Mouse (Mus musculus) liver, adult 2 months (tissue): ENCODE measurements around the gene AU015836. TPM values are rescaled to one million over a fixed set of nuclear protein-coding genes. Genes with fewer than 3 reads are reported as not detected.
"Not testable (repeated sequence)": the region's sequence is repeated elsewhere in the genome, so short reads cannot be mapped to it uniquely, and the experiment has no call there.

Experiments
- DNase-seq: peaks from one replicate; pipeline ENCODE4 v3.0.0-alpha.2; 2011; ENCODE audit warnings: low read depth, low spot score; ENCODE audit errors: extremely low read depth
- H3K27ac ChIP-seq: fragments of 200-500 bp; replicated peaks from 2 replicates; pipeline ENCODE4 v1.5.1; 2012; ENCODE audit warnings: low read depth, mild to moderate bottlenecking, control low read depth, inconsistent platforms, low read length; ENCODE audit not compliant: insufficient read depth
- H3K27me3 ChIP-seq: fragments of 200-500 bp; 2 replicates; pipeline ENCODE4 v1.6.1; 2012; ENCODE audit warnings: mild to moderate bottlenecking, moderate library complexity, low read length, inconsistent platforms; ENCODE audit not compliant: control insufficient read depth, insufficient read depth
- H3K36me3 ChIP-seq: fragments of 200-500 bp; 2 replicates; pipeline ENCODE4 v1.6.1; 2012; ENCODE audit warnings: low read length, inconsistent platforms; ENCODE audit not compliant: control insufficient read depth, insufficient read depth
- H3K4me1 ChIP-seq: fragments of 200-500 bp; 2 replicates; pipeline ENCODE4 v1.6.1; 2011; ENCODE audit warnings: low read length; ENCODE audit not compliant: control insufficient read depth, insufficient read depth
- H3K4me3 ChIP-seq: fragments of 200-500 bp; 2 replicates; pipeline ENCODE4 v1.5.1; 2011; ENCODE audit warnings: low read depth, mild to moderate bottlenecking, control low read depth, low read length, moderate library complexity; ENCODE audit not compliant: insufficient read depth
- H3K79me2 ChIP-seq: fragments of 200-500 bp; 2 replicates; pipeline ENCODE4 v1.6.1; 2012; ENCODE audit warnings: inconsistent platforms, mild to moderate bottlenecking, low read length, moderate library complexity; ENCODE audit not compliant: control insufficient read depth, insufficient read depth
- H3K9ac ChIP-seq: fragments of 200-500 bp; 2 replicates; pipeline ENCODE4 v1.6.1; 2012; ENCODE audit warnings: low read depth, mild to moderate bottlenecking, control low read depth, inconsistent platforms, low read length
- CTCF ChIP-seq: fragments of 200-500 bp; IDR thresholded peaks from 2 replicates; pipeline ENCODE4 v1.5.1; 2011; ENCODE audit warnings: low read depth, low read length, control low read depth
- POLR2A ChIP-seq: fragments of 200-500 bp; IDR thresholded peaks from 2 replicates; pipeline ENCODE4 v1.6.1; 2011; ENCODE audit warnings: low read length, control low read depth; ENCODE audit not compliant: insufficient read depth; ENCODE audit errors: extremely low read depth
- WGBS: fragments of 180-500 bp; shearing (Covaris S2); methylation state at CpG from one replicate; pipeline ENCODE4 v1.1.7; 2018; 5-methylcytosine and 5-hydroxymethylcytosine counted together
- polyA plus RNA-seq: library from polyadenylated mRNA; depleted of rRNA; stranded (reverse); fragments of >200 nt; gene quantifications from 2 replicates; pipeline ENCODE4 v1.2.3, GENCODE M21; 2012
- total RNA-seq: library from RNA; depleted of rRNA; stranded (reverse); fragments of >200 nt; gene quantifications from 2 replicates; pipeline ENCODE4 v1.2.3, GENCODE M21; 2014

Gene AU015836
- total and polyA plus RNA-seq, 2 experiments = not detected

DNA sequence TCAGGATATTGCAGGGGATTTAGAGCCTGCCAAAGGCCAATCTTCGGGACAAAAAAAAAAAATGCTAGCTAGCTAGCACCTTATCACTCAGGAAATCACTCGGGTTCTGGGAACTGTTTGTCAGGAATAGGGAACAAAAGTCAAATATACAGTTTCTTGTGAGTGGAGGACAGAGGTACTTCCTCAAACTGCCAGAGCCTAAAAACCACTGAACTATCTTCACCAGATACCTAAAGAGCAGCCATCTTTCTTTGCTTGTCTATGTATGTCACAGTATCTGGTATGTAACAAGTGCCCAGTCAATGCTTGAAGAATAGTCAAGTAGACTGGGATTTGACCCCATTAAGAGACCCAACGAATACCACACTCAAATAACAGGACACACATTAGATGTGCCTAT, 10.0 kb upstream of the AU015836 start:
- no peak for TF ChIP-seq POLR2A
- no peak for TF ChIP-seq CTCF
- Histone ChIP-seq H3K79me2 (no peaks in the 10 kb centered on the region), H3K36me3 (no peaks in the 10 kb centered on the region), H3K4me1 (no peaks in the 10 kb centered on the region), H3K4me3 (no peak overlapping the region), H3K27ac (no peak overlapping the region), H3K9ac (no peak overlapping the region), H3K27me3 (no peaks in the 10 kb centered on the region)
- no peak for DNase-seq
- 54% methylated on average over 3 of the region's 3 CpGs for WGBS

DNA sequence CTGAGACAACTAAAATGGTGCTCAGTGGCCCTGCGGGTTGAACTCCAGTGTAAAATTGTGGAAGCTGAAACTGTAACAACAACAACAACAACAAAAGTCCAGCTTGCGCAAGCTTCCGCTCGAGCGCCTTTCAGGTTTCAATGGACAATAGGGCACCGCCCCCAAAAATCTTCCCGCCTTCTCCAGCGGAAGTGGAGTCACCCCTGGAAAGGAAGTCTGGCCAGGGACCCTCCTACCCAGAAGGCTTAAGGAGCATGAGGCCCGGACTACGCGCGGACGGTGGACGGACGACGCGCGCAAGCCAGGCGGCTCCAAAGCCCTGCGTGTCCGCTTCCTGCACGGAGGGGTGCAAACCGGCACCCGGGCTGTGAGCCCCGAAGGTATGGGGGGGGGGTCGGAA, 11.9 kb downstream of the AU015836 start:
- Histone ChIP-seq H3K27me3 (no peaks in the 10 kb centered on the region), H3K36me3 (no peaks in the 10 kb centered on the region), H3K4me3 (no peak overlapping the region), H3K79me2 (no peaks in the 10 kb centered on the region), H3K27ac (no peak overlapping the region), H3K9ac (no peak overlapping the region), H3K4me1 (no peaks in the 10 kb centered on the region)
- no peak for DNase-seq
- WGBS = 95% methylated on average over 26 of the region's 26 CpGs
- TF ChIP-seq POLR2A = no peak
- no peak for TF ChIP-seq CTCF

DNA sequence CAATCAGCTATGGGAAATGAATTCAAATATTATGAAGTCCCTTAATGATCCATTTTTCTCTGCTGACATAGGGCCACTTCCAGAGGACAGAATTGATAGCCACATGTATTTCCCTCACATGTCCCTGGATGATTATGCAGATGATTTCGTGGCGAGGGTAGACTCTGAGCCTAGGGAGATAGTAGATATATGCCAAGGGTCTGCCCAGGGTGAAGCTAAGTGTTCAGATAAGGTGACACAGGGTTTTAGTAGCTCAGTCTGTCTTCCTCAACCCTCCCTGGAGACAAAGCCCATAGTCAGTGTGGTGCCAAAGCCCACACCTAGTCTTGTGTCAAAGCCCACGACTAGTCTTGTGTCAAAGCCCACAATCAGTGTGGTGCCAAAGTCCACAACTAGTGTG, 13.7 kb downstream of the AU015836 start:
- no peaks in the 10 kb centered on the region for H3K4me1 ChIP-seq
- TF ChIP-seq CTCF (no peak), POLR2A (no peak)
- no peak overlapping the region for H3K9ac ChIP-seq
- no peaks in the 10 kb centered on the region for H3K36me3 ChIP-seq
- no peak for DNase-seq
- H3K27me3 ChIP-seq = no peaks in the 10 kb centered on the region
- no peak overlapping the region for H3K27ac ChIP-seq
- H3K79me2 ChIP-seq = no peaks in the 10 kb centered on the region
- no peak overlapping the region for H3K4me3 ChIP-seq
- WGBS = 63% methylated on average over 3 of the region's 3 CpGs

DNA sequence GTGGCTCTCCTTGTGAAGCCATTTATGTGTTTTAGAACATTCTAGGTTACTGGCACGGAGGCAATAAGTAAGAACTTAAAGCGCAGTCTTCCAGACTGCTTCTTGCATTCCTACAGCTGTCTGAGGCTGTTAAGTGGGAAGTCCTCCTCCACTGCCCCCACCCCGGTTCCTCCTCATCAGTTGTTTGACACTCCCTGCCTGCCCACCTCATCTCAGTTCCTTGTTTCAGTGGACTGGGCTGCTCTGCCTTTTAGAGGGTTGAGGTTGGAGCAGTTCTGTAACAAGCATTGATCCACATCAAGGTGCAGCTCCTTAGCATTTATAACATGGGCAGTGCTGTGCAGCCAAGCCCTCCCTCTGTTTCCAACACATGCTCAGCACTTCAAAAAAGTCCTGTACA, 16.6 kb downstream of the AU015836 start:
- 100% methylated on average over 2 of the region's 3 CpGs for WGBS
- not testable (repeated sequence) for H3K79me2 ChIP-seq, H3K4me3 ChIP-seq, H3K27me3 ChIP-seq, H3K9ac ChIP-seq, H3K4me1 ChIP-seq, H3K36me3 ChIP-seq, H3K27ac ChIP-seq, DNase-seq

DNA sequence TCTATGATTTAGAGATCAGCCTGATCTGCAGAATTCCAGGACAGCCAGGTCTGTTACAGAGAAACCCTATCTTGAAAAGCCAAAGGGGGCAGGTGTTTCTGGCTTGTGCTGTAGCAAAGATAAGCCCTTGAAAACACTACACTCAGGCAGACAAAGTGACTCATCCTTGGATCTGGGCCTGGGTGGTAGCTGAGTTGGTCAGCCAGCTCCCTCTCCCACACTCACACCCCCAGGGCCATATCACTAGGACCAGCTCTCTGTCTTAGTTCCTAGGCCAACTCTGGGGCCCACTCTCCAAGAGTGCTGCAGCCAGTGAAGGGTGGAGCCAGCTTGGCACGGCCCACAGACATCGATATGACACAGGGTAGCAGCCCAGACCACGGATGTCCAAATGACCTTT, 38.5 kb downstream of the AU015836 start:
- no peaks in the 10 kb centered on the region for H3K36me3 ChIP-seq
- no peak overlapping the region for H3K9ac ChIP-seq
- TF ChIP-seq POLR2A (no peak), CTCF (no peak)
- no peak overlapping the region for H3K4me3 ChIP-seq
- no peak overlapping the region for H3K27ac ChIP-seq
- no peaks in the 10 kb centered on the region for H3K27me3 ChIP-seq
- H3K4me1 ChIP-seq = no peaks in the 10 kb centered on the region
- H3K79me2 ChIP-seq = no peaks in the 10 kb centered on the region
- 75% methylated on average over 3 of the region's 3 CpGs for WGBS
- DNase-seq = no peak

DNA sequence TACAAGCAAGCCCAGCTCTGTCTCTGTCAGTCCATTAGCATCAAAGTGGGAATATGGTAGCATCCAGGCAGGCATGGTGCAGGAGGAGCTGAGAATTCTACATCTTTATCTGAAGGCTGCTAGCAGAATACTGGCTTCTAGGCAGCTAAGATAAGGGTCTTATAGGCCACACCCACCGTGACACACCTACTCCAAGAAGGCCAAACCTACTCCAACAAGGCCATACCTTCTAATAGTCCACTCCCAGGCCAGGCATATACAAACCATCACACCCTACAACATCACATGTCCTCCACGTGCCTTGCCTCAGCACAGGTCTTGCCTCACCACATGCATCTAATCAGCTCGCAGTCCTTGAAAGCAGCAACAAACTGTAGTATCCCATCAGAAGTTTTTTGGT, 41.0 kb downstream of the AU015836 start:
- WGBS = 92% methylated on average over 3 of the region's 3 CpGs

More for the DNA sequence above, 41.0 kb downstream of the AU015836 start:
- Histone ChIP-seq H3K36me3 (no peaks in the 10 kb centered on the region), H3K27ac (no peak overlapping the region), H3K4me1 (no peaks in the 10 kb centered on the region; the same call in 1 of the 2 replicates), H3K27me3 (no peaks in the 10 kb centered on the region), H3K79me2 (no peaks in the 10 kb centered on the region), H3K9ac (no peak overlapping the region), H3K4me3 (no peak overlapping the region)
- DNase-seq = no peak
- TF ChIP-seq CTCF (no peak), POLR2A (no peak)
